Mouse (Mus musculus): Measurements from ENCODE around the gene 9430015G10Rik.

The 9430015G10Rik gene

DNA sequence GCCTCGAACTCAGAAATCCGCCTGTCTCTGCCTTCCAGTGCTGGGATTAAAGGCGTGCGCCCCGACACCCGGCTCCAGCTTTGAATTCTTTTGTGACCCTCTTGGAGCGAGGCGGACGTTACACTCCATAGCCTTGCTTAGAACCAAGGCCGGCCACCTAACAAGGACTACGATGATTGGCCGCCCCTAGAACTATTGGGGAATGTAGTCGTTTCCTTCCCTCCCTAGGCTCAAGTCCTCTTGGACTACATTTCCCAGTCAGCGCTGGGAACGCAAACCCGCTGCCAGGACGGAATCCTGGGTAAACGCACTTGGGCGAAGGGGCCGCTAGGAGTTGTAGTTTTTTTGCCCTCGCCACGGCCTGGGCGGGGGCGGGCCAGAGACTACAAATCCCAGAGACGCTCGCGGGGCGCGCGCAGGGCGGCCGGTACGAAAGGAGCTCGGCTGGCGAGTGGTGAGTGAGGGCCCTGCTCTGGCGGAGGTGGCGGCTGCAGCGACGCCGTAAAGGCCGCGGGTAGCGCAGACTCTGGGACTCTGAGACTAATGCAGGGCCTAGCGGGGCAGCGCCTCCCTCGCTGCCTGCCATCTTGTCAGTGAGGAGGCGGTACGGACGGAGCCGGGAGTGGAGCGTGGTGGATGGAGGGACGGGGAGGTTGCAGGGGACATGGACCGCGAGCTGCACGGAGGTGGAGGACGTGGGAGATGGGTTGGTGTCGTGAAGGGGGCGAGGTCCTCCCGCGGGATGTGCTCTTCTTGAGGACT, at the start of gene 9430015G10Rik:
Gene 9430015G10Rik (plus strand): TSS at position 413 of the 762 bp plus-strand sequence.
- Histone ChIP-seq H3K36me3 (ENCODE audit: insufficient read depth, low read length) (peaks cover 31% of the 10 kb centered on the region), H3K4me3 (replicated peaks; ENCODE audit: low read length) (peak within 1 kb of the TSS; percentile 96), H3K9me3 (ENCODE audit: low read length) (no peaks in the 10 kb centered on the region), H3K4me1 (replicated peaks; ENCODE audit: low read depth, low read length) (peaks cover 40% of the 10 kb centered on the region), H3K27me3 (ENCODE audit: insufficient read depth, low read length) (no peaks in the 10 kb centered on the region)
- TF ChIP-seq NANOG (IDR thresholded peaks at IDR 0.05; ENCODE audit: borderline replicate concordance, low read length) = no peak
- TF ChIP-seq CTCF (conservative IDR thresholded peaks at IDR 0.05; ENCODE audit: low read length) = no peak

DNA sequence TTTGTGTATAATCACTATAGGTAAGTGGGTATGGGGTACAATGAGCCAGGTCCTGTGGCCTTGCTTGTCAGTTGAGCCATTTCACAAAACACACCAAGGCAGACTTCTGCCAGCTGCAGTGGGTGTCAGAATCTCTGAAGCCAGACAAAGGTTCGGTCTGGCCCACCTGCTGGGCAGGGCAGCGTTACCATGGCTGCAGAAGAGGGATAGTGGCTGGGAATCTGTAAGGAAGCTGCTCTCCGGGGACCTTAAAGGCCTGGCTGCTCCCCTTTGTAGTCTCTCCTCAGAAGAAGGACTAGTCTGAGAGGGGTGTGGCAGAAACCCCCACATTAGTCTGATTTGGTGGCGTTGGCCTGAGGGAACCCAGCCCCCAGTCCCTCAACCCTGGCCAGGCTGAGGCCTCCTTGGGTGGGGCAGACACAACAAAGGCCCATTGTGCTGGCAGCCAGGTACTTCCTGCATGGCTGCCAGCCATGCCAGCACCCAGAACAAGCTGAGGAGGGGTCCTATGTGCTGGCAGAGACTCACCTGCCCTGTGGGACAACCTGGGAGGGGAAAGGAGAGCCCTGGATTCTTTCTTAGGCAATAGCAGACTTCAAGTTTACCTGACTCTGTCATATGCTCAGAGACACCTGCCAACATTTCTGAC, 45.8 kb upstream of the 9430015G10Rik start:
- Histone ChIP-seq H3K4me3 (replicated peaks; ENCODE audit: low read length) (peak overlapping the region; percentile 32), H3K27me3 (ENCODE audit: insufficient read depth, low read length) (no peaks in the 10 kb centered on the region), H3K9me3 (ENCODE audit: low read length) (no peaks in the 10 kb centered on the region), H3K36me3 (ENCODE audit: insufficient read depth, low read length) (no peaks in the 10 kb centered on the region), H3K4me1 (replicated peaks; ENCODE audit: low read depth, low read length) (peaks cover 82% of the 10 kb centered on the region)
- TF ChIP-seq CTCF (conservative IDR thresholded peaks at IDR 0.05; ENCODE audit: low read length) = no peak
- no peak for TF ChIP-seq POU5F1 (IDR thresholded peaks at IDR 0.05; ENCODE audit: borderline replicate concordance, low read length)
- no peak for TF ChIP-seq NANOG (IDR thresholded peaks at IDR 0.05; ENCODE audit: borderline replicate concordance, low read length)

GRCm38 (mm10) chr4:156064510-156064897, 45.3 kb upstream of the 9430015G10Rik start:
- Histone ChIP-seq H3K4me3 (replicated peaks; ENCODE audit: low read length) (peak overlapping the region; percentile 32), H3K9me3 (ENCODE audit: low read length) (no peaks in the 10 kb centered on the region), H3K4me1 (replicated peaks; ENCODE audit: low read depth, low read length) (peaks cover 82% of the 10 kb centered on the region), H3K27me3 (ENCODE audit: insufficient read depth, low read length) (no peaks in the 10 kb centered on the region), H3K36me3 (ENCODE audit: insufficient read depth, low read length) (no peaks in the 10 kb centered on the region)
- TF ChIP-seq POU5F1 (IDR thresholded peaks at IDR 0.05; ENCODE audit: borderline replicate concordance, low read length) (no peak), CTCF (conservative IDR thresholded peaks at IDR 0.05; ENCODE audit: low read length) (no peak), NANOG (IDR thresholded peaks at IDR 0.05; ENCODE audit: borderline replicate concordance, low read length) (no peak)

DNA sequence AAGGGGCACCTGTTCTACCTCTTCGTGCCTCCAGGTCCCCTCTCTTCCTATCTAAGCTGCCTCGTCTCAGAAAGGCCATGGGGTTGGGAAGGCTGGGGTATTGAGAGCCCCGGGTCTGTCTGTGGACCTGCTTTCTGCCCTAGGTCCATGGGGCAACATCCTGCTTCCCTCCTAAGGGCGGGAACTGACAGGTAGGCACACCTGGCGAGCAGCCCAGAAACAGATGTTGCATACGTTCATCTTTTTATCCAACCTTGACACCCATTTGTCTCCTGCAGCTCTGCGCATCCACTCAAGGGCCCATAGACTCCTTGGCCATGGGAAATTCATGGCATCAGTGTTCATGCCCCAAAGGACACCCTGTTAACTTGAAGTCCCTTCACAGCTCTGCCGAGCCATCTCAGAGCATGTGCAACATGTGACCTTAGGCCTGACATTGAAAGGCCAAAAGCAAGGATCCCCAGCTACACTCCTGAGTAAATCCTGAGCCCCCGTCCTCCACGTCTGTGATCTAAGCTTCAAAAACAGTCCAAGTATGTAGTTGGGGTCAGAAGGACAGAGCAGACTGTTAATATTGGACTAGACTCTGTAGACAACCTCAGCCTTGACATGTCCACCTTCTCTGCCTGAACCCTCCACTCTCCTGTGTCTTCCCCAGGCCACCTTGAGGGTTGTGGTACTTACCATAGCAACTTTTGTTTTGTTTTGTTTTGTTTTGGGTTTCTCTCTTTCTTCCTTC, 44.5 kb upstream of the 9430015G10Rik start:
- TF ChIP-seq POU5F1 (IDR thresholded peaks at IDR 0.05; ENCODE audit: borderline replicate concordance, low read length) = no peak
- TF ChIP-seq NANOG (IDR thresholded peaks at IDR 0.05; ENCODE audit: borderline replicate concordance, low read length) = no peak
- TF ChIP-seq CTCF (conservative IDR thresholded peaks at IDR 0.05; ENCODE audit: low read length) = no peak
- H3K36me3 ChIP-seq (ENCODE audit: insufficient read depth, low read length) = no peaks in the 10 kb centered on the region
- peaks cover 82% of the 10 kb centered on the region for H3K4me1 ChIP-seq (replicated peaks; ENCODE audit: low read depth, low read length)
- H3K27me3 ChIP-seq (ENCODE audit: insufficient read depth, low read length) = no peaks in the 10 kb centered on the region
- H3K4me3 ChIP-seq (replicated peaks; ENCODE audit: low read length) = no peak overlapping the region
- H3K9me3 ChIP-seq (ENCODE audit: low read length) = no peaks in the 10 kb centered on the region

DNA sequence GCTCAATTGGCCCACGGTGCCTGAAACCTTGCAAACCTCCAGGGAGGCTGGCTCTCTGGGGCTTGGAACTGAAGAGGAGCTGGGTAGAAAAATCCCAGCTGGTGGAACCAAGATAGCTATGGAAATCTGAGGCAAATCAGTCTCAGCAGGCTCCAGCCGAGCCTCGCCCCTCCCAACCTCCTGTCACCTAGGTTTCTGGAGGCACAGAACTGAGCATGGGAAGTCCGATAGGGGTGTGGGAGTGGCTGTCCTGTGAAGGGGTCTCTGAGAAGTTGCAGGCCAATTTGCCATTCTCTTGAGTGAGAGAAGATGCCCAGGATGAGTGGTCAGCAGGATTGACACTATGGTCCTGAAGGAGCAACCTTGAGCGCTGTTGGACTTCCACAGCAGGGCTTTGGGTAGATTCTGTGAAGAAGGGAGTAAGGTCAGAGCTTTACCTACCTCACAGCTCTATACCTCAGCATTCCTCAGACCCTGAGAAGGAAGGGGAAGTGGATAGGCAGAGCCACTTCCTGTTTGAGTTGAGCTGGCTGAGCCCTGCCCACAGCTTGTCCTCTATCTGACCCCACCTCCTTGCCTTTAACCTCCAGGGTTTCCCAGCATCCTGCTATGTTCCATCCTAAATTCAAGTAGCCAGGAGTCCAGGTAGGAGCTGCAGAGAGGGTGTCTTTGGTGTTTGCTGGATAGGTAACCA, 42.4 kb upstream of the 9430015G10Rik start:
- Histone ChIP-seq H3K4me1 (replicated peaks; ENCODE audit: low read depth, low read length) (peaks cover 88% of the 10 kb centered on the region), H3K9me3 (ENCODE audit: low read length) (no peaks in the 10 kb centered on the region), H3K27me3 (ENCODE audit: insufficient read depth, low read length) (no peaks in the 10 kb centered on the region), H3K36me3 (ENCODE audit: insufficient read depth, low read length) (no peaks in the 10 kb centered on the region), H3K4me3 (replicated peaks; ENCODE audit: low read length) (peak overlapping the region; percentile 58)
- TF ChIP-seq NANOG (IDR thresholded peaks at IDR 0.05; ENCODE audit: borderline replicate concordance, low read length) = no peak
- no peak for TF ChIP-seq CTCF (conservative IDR thresholded peaks at IDR 0.05; ENCODE audit: low read length)
- TF ChIP-seq POU5F1 (IDR thresholded peaks at IDR 0.05; ENCODE audit: borderline replicate concordance, low read length) = no peak

- peak overlapping the region; percentile 58 for H3K4me3 ChIP-seq (replicated peaks; ENCODE audit: low read length)
- no peaks in the 10 kb centered on the region for H3K9me3 ChIP-seq (ENCODE audit: low read length)
- no peaks in the 10 kb centered on the region for H3K36me3 ChIP-seq (ENCODE audit: insufficient read depth, low read length)
- H3K27me3 ChIP-seq (ENCODE audit: insufficient read depth, low read length) = no peaks in the 10 kb centered on the region
- H3K4me1 ChIP-seq (replicated peaks; ENCODE audit: low read depth, low read length) = peaks cover 67% of the 10 kb centered on the region
- TF ChIP-seq NANOG (IDR thresholded peaks at IDR 0.05; ENCODE audit: borderline replicate concordance, low read length) (no peak), POU5F1 (IDR thresholded peaks at IDR 0.05; ENCODE audit: borderline replicate concordance, low read length) (no peak), CTCF (conservative IDR thresholded peaks at IDR 0.05; ENCODE audit: low read length) (no peak)
These were observed 40.1 kb upstream of the 9430015G10Rik start for GRCm38 (mm10) chr4:156069701-156070100.

DNA sequence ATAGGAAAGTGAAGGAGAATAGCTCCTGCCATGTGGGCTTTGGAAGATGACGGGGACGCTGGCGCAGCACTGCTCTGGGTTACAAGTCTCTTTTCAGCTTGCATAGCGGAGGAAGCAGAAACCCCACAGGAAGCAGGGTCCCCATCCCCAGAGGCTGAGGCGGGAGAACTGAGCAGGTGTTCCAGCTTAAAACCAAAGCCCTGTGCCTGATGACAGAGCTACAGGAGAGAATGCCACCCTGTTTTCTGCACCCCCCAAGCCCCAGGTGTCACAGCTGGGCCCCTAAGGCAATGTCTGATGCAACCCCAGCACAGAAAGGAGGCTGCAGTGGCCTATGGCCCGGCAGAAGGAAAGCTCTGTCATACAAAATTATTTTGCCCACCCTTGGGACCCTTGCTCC, 39.5 kb upstream of the 9430015G10Rik start:
- Histone ChIP-seq H3K9me3 (ENCODE audit: low read length) (no peaks in the 10 kb centered on the region), H3K27me3 (ENCODE audit: insufficient read depth, low read length) (no peaks in the 10 kb centered on the region)

DNA sequence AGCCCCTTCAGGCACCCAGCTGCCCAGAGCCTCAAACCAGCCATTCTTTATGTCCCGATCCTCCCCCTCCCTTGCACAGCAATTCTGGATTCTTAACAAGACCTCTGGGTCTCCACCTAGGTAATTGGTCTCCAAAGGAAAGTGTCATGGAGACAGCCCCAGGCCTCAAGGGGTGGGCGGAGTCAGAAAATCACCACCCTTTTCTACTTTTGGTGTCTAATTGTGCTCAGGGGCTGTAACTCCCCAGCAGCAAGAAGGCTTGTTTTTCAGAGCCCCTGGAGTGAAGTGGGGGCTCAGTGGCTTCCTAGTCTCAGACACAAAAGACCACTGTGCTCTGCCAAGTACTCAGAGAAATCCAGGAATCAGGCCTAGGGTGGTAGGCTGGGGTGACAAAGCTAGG, 39.1 kb upstream of the 9430015G10Rik start:
- H3K36me3 ChIP-seq (ENCODE audit: insufficient read depth, low read length) = no peaks in the 10 kb centered on the region
- H3K4me1 ChIP-seq (replicated peaks; ENCODE audit: low read depth, low read length) = peaks cover 57% of the 10 kb centered on the region
- TF ChIP-seq CTCF (conservative IDR thresholded peaks at IDR 0.05; ENCODE audit: low read length) (no peak), POU5F1 (IDR thresholded peaks at IDR 0.05; ENCODE audit: borderline replicate concordance, low read length) (no peak), NANOG (IDR thresholded peaks at IDR 0.05; ENCODE audit: borderline replicate concordance, low read length) (no peak)
- H3K4me3 ChIP-seq (replicated peaks; ENCODE audit: low read length) = peak overlapping the region; percentile 58
- no peaks in the 10 kb centered on the region for H3K9me3 ChIP-seq (ENCODE audit: low read length)
- H3K27me3 ChIP-seq (ENCODE audit: insufficient read depth, low read length) = no peaks in the 10 kb centered on the region

More for the DNA sequence above, 39.5 kb upstream of the 9430015G10Rik start:
- Histone ChIP-seq H3K4me1 (replicated peaks; ENCODE audit: low read depth, low read length) (peaks cover 61% of the 10 kb centered on the region), H3K4me3 (replicated peaks; ENCODE audit: low read length) (peak overlapping the region; percentile 58), H3K36me3 (ENCODE audit: insufficient read depth, low read length) (no peaks in the 10 kb centered on the region)
- TF ChIP-seq NANOG (IDR thresholded peaks at IDR 0.05; ENCODE audit: borderline replicate concordance, low read length) (no peak), POU5F1 (IDR thresholded peaks at IDR 0.05; ENCODE audit: borderline replicate concordance, low read length) (no peak), CTCF (conservative IDR thresholded peaks at IDR 0.05; ENCODE audit: low read length) (no peak)
